Mouse (Mus musculus) spleen, adult 18-20 months (tissue): ENCODE data around the gene Wdsub1.

Experiments used
- DNase-seq, 2 experiments: peaks; one replicate each; pipeline ENCODE4 v3.0.0; 2022; ENCODE audit warnings: mixed read lengths in 2 of 2

Gene Wdsub1

DNA sequence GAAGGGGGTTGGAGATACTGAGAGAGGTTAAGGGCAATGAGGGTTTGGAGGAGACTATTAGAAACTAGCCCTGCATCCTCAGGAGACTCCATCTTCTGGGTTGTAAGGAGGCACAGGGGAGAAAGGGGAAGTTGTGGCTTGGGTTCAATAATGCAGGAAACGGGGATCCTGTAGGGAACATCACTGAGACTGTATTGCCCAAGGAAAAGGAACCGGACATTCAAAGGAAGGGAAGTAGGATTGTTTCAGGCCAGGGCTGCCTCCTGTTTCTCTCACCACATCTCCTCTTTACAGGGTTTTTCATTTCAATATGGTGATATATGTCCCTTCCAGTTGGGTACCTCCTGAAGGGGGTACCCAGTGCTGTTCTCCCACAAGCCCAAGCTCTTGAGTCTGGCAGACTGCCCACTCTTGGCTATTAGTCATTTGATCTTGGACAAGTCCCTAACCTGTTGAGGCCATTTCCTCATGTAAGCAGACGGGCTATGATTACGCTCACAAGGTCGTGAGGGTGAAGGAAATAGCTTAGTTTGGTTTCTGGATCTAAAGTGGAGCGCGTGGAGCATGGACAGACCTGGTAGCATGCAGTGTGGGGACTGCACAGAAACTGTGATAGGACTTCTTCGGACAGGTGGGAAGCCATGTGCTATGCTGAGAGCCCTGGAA, 79.5 kb downstream of the Wdsub1 start:
- DNase-seq: no peak
